Mouse (Mus musculus) MEL (cell line): ENCODE data around the gene Fam83d. TPM values are rescaled to one million over a fixed set of nuclear protein-coding genes. Genes with fewer than 3 reads are reported as not detected.

Experiments used
- DNase-seq: peaks from one replicate; pipeline ENCODE4 v3.0.0; 2011; ENCODE audit warnings: low read depth, low spot score
- H3K27ac ChIP-seq: 2 replicates; pipeline ENCODE4 v1.5.1; 2012; ENCODE audit warnings: low read depth, mild to moderate bottlenecking, control low read depth, low read length, moderate library complexity; ENCODE audit not compliant: control insufficient read depth
- H3K27me3 ChIP-seq, 2 experiments: fragments of 150-350 bp in 1 of 2; sonication (generic) in 1 of 2; 2 replicates each; pipeline ENCODE4 v1.6.1; 2012; ENCODE audit warnings: low read length in 2 of 2, mild to moderate bottlenecking in 2 of 2, improper control_type of control experiment in 1 of 2, moderate library complexity in 1 of 2; ENCODE audit not compliant: insufficient read depth in 2 of 2, control insufficient read depth in 1 of 2
- H3K36me3 ChIP-seq, 2 experiments: 2 replicates each; pipeline ENCODE4 v1.6.1; 2012 to 2014; ENCODE audit warnings: low read length in 2 of 2, improper control_type of control experiment in 1 of 2, inconsistent platforms in 1 of 2, mild to moderate bottlenecking in 1 of 2; ENCODE audit not compliant: insufficient read depth in 2 of 2, control insufficient read depth in 1 of 2
- H3K4me1 ChIP-seq, 2 experiments: fragments of 150-350 bp in 1 of 2; sonication (generic) in 1 of 2; 2 replicates each; pipeline ENCODE4 v1.6.1; 2012; ENCODE audit warnings: low read length in 2 of 2, improper control_type of control experiment in 1 of 2, mild to moderate bottlenecking in 1 of 2; ENCODE audit not compliant: insufficient read depth in 2 of 2, control insufficient read depth in 1 of 2
- H3K4me3 ChIP-seq, 2 experiments: fragments of 150-350 bp in 1 of 2; sonication (generic) in 1 of 2; 2 replicates each; pipeline ENCODE4 v1.5.1; 2012; ENCODE audit warnings: low read depth in 2 of 2, low read length in 2 of 2, mild to moderate bottlenecking in 2 of 2, moderate library complexity in 2 of 2, control low read depth in 1 of 2, improper control_type of control experiment in 1 of 2; ENCODE audit not compliant: control insufficient read depth in 1 of 2, insufficient read depth in 1 of 2
- H3K79me2 ChIP-seq: 2 replicates; pipeline ENCODE4 v1.6.1; 2012; ENCODE audit warnings: mild to moderate bottlenecking, low read length, moderate library complexity; ENCODE audit not compliant: control insufficient read depth, poor library complexity, insufficient read depth
- H3K9ac ChIP-seq: 2 replicates; pipeline ENCODE4 v1.6.1; 2012; ENCODE audit warnings: low read depth, mild to moderate bottlenecking, control low read depth, low read length, moderate library complexity; ENCODE audit not compliant: control insufficient read depth, poor library complexity, severe bottlenecking
- H3K9me3 ChIP-seq: fragments of 150-350 bp; sonication (generic); replicated peaks from 2 replicates; pipeline ENCODE4 v1.6.1; 2012; ENCODE audit warnings: mild to moderate bottlenecking, low read length, improper control_type of control experiment, moderate library complexity; ENCODE audit not compliant: insufficient read depth
- CTCF ChIP-seq, 3 experiments: IDR thresholded peaks in 2 of 3; conservative IDR thresholded peaks in 1 of 3; 2 replicates each; pipeline ENCODE4 v1.5.1; 2011 to 2012; ENCODE audit warnings: low read length in 3 of 3, low read depth in 2 of 3, mild to moderate bottlenecking in 2 of 3, improper control_type of control experiment in 1 of 3, inconsistent platforms in 1 of 3, mixed read lengths in 1 of 3, moderate library complexity in 1 of 3; ENCODE audit not compliant: control insufficient read depth in 1 of 3, insufficient read depth in 1 of 3, poor library complexity in 1 of 3, severe bottlenecking in 1 of 3
- E2F4 ChIP-seq: IDR thresholded peaks from 2 replicates; pipeline ENCODE4 v1.6.1; 2011; ENCODE audit warnings: low read depth, low read length, improper control_type of control experiment, borderline replicate concordance
- ELF1 ChIP-seq: IDR thresholded peaks from 2 replicates; pipeline ENCODE4 v1.6.1; 2014; ENCODE audit warnings: low read depth, mild to moderate bottlenecking, inconsistent platforms, low read length, improper control_type of control experiment, moderate library complexity
- HCFC1 ChIP-seq: IDR thresholded peaks from 2 replicates; pipeline ENCODE4 v1.6.1; 2012; ENCODE audit warnings: low read depth, mild to moderate bottlenecking, inconsistent platforms, low read length, improper control_type of control experiment, moderate library complexity
- JUND ChIP-seq: IDR thresholded peaks from 2 replicates; pipeline ENCODE4 v1.6.1; 2011; ENCODE audit warnings: low read depth, mild to moderate bottlenecking, improper control_type of control experiment, low read length
- MAZ ChIP-seq: IDR thresholded peaks from 2 replicates; pipeline ENCODE4 v1.6.1; 2012; ENCODE audit warnings: low read depth, mild to moderate bottlenecking, inconsistent platforms, low read length, improper control_type of control experiment
- MEF2A ChIP-seq: IDR thresholded peaks from 2 replicates; pipeline ENCODE4 v1.6.1; 2014; ENCODE audit warnings: low read depth, mild to moderate bottlenecking, inconsistent platforms, low read length, improper control_type of control experiment; ENCODE audit not compliant: poor library complexity, insufficient replicate concordance, severe bottlenecking; ENCODE audit errors: extremely low read depth
- MXI1 ChIP-seq: IDR thresholded peaks from 2 replicates; pipeline ENCODE4 v1.6.1; 2011; ENCODE audit warnings: mild to moderate bottlenecking, low read depth, low read length, improper control_type of control experiment
- MYC ChIP-seq: IDR thresholded peaks from 2 replicates; pipeline ENCODE4 v1.6.1; 2011; ENCODE audit warnings: low read depth, mild to moderate bottlenecking, low read length, improper control_type of control experiment, moderate library complexity
- POLR2A ChIP-seq, 2 experiments: IDR thresholded peaks; 2 replicates each; pipeline ENCODE4 v1.6.1; 2011 to 2012; ENCODE audit warnings: low read length in 2 of 2, mild to moderate bottlenecking in 2 of 2, control low read depth in 1 of 2, improper control_type of control experiment in 1 of 2, low read depth in 1 of 2, moderate library complexity in 1 of 2; ENCODE audit not compliant: control insufficient read depth in 1 of 2, insufficient read depth in 1 of 2, poor library complexity in 1 of 2
- POLR2AphosphoS2 ChIP-seq: IDR thresholded peaks from 2 replicates; pipeline ENCODE4 v1.6.1; 2011; ENCODE audit warnings: low read length, improper control_type of control experiment
- POLR2AphosphoS5 ChIP-seq: IDR thresholded peaks from 2 replicates; pipeline ENCODE4 v1.6.1; 2012; ENCODE audit warnings: low read depth, borderline replicate concordance, mild to moderate bottlenecking, inconsistent platforms, low read length, moderate library complexity, mixed read lengths
- RAD21 ChIP-seq: IDR thresholded peaks from 2 replicates; pipeline ENCODE4 v1.6.1; 2011; ENCODE audit warnings: mild to moderate bottlenecking, low read depth, low read length, improper control_type of control experiment
- RCOR1 ChIP-seq: IDR thresholded peaks from 2 replicates; pipeline ENCODE4 v1.6.1; 2012; ENCODE audit warnings: low read depth, mild to moderate bottlenecking, inconsistent platforms, low read length, improper control_type of control experiment
- SMC3 ChIP-seq: IDR thresholded peaks from 2 replicates; pipeline ENCODE4 v1.6.1; 2011; ENCODE audit warnings: low read depth, low read length, improper control_type of control experiment
- TAL1 ChIP-seq: IDR thresholded peaks from 2 replicates; pipeline ENCODE4 v1.6.1; 2012; ENCODE audit warnings: mild to moderate bottlenecking, inconsistent platforms, low read length, moderate library complexity, mixed read lengths
- TBP ChIP-seq: IDR thresholded peaks from 2 replicates; pipeline ENCODE4 v1.8.0; 2011; ENCODE audit warnings: low read depth, low read length, improper control_type of control experiment
- TCF12 ChIP-seq: IDR thresholded peaks from 2 replicates; pipeline ENCODE4 v1.6.1; 2014; ENCODE audit warnings: low read depth, mild to moderate bottlenecking, inconsistent platforms, low read length, improper control_type of control experiment, moderate library complexity
- USF2 ChIP-seq, 2 experiments: IDR thresholded peaks; 2 replicates each; pipeline ENCODE4 v1.6.1; 2011 to 2012; ENCODE audit warnings: improper control_type of control experiment in 2 of 2, low read length in 2 of 2, borderline replicate concordance in 1 of 2, inconsistent platforms in 1 of 2, low read depth in 1 of 2, mild to moderate bottlenecking in 1 of 2; ENCODE audit not compliant: insufficient read depth in 1 of 2
- ZC3H11A ChIP-seq: IDR thresholded peaks from 2 replicates; pipeline ENCODE4 v1.6.1; 2012; ENCODE audit warnings: low read depth, mild to moderate bottlenecking, inconsistent platforms, low read length, improper control_type of control experiment
- ZKSCAN1 ChIP-seq: IDR thresholded peaks from 2 replicates; pipeline ENCODE4 v1.6.1; 2012; ENCODE audit warnings: low read depth, mild to moderate bottlenecking, inconsistent platforms, low read length, improper control_type of control experiment, moderate library complexity
- ZNF384 ChIP-seq: IDR thresholded peaks from 2 replicates; pipeline ENCODE4 v1.6.1; 2012; ENCODE audit warnings: low read depth, mild to moderate bottlenecking, inconsistent platforms, low read length, improper control_type of control experiment
- polyA plus RNA-seq, 2 experiments: library from polyadenylated mRNA; stranded (reverse) in 1 of 2; unstranded in 1 of 2; fragments of >175 nt in 1 of 2; fragments of >200 nt in 1 of 2; gene quantifications; 2 replicates each; pipeline versions ENCODE4 v1.2.1 to v1.2.4; 2012; ENCODE audit warnings: low replicate concordance in 2 of 2, low read depth in 1 of 2; ENCODE audit not compliant: insufficient read length in 2 of 2, insufficient read depth in 1 of 2, missing spikeins in 1 of 2
- total RNA-seq: library from RNA; depleted of rRNA; stranded (reverse); fragments of 300-350 nt; gene quantifications from 2 replicates; pipeline ENCODE4 v1.2.3, GENCODE M21; 2012

Fam83d gene
- total and polyA plus RNA-seq, 3 experiments, result 2.6 to 5.2 TPM; not detected in 1

DNA sequence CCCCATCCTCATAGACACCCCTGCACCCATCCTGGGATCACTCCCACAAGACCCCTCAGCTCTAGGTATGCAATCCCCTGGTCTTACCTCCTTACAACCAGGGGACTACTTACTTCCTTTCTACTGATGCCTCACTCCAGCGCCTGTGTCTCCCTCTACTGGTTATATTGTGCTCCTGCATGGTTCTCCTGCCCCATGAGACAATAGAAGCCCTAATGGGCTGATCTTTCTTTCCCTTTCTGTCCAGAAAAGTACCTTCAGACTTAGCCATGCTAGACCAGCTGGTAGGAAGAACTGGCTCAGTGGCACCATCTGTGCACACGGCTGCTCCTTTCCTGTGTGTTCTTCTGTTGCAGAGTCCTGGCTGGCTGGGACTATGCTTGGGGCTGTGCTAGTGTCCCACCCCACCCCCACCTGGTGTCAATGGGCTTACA is 22.8 kb upstream of the Fam83d start:
- no peaks in the 10 kb centered on the region for H3K4me1 ChIP-seq

DNA sequence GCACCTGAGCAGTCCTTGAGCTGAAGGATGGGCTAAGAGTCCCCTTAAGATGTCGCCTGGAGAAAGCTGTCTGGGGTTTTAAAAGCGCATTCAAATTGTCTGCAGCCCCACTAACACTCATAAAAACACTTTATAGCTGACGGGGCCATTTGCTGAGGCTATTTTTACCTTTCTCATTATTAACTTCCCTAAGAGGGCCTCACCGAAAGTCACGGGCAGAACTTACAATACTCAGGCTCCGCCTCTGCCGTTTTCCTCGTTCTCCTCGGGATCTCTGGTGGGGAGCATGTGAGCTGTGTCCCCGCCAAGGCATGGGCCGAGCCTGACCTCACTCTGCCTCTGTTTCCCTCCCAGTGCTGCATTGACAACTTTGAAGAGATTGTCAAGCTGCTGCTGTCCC is 21.7 kb upstream of the Fam83d start:
- Histone ChIP-seq H3K36me3 (no peaks in the 10 kb centered on the region), H3K9me3 (no peaks in the 10 kb centered on the region), H3K27ac (no peak overlapping the region), H3K9ac (no peak overlapping the region), H3K4me1 (no peaks in the 10 kb centered on the region), H3K79me2 (no peaks in the 10 kb centered on the region), H3K4me3 (no peak overlapping the region), H3K27me3 (peaks cover 0 to 3% of the 10 kb centered on the region in 2 experiments; a peak in 1 of 4 replicates)
- no peak for DNase-seq
- TF ChIP-seq TCF12, result no peak
- TF ChIP-seq CTCF (IDR thresholded peaks at IDR 0.05 in 2 of 3, conservative IDR thresholded peaks at IDR 0.05 in 1 of 3; ENCODE audit: control insufficient read depth in 1 of 3, insufficient read depth in 1 of 3, low read depth in 2 of 3, low read length in 3 of 3, poor library complexity in 1 of 3, severe bottlenecking in 1 of 3), result no peak
- no peak for TF ChIP-seq POLR2A (IDR thresholded peaks at IDR 0.05; ENCODE audit: control insufficient read depth in 1 of 2, insufficient read depth in 1 of 2, low read depth in 1 of 2, low read length in 2 of 2, poor library complexity in 1 of 2)
- no peak for TF ChIP-seq ZKSCAN1
- TF ChIP-seq RAD21, result no peak
- no peak for TF ChIP-seq JUND
- no peak for TF ChIP-seq MXI1
- no peak for TF ChIP-seq TBP
- no peak for TF ChIP-seq ZC3H11A
- TF ChIP-seq POLR2AphosphoS5, result no peak
- TF ChIP-seq RCOR1, result no peak
- no peak for TF ChIP-seq HCFC1
- TF ChIP-seq POLR2AphosphoS2, result no peak
- no peak for TF ChIP-seq ZNF384
- no peak for TF ChIP-seq E2F4
- no peak for TF ChIP-seq ELF1
- no peak for TF ChIP-seq MEF2A
- TF ChIP-seq MYC, result no peak
- TF ChIP-seq MAZ, result no peak
- no peak for TF ChIP-seq USF2 (IDR thresholded peaks at IDR 0.05; ENCODE audit: borderline replicate concordance in 1 of 2, insufficient read depth in 1 of 2, low read depth in 1 of 2, low read length in 2 of 2)

More for the DNA sequence above, 22.8 kb upstream of the Fam83d start:
- no peaks in the 10 kb centered on the region for H3K79me2 ChIP-seq
- DNase-seq, result peak; percentile 49
- no peak overlapping the region for H3K4me3 ChIP-seq
- no peak overlapping the region for H3K27ac ChIP-seq
- TF ChIP-seq CTCF (IDR thresholded peaks at IDR 0.05 in 2 of 3, conservative IDR thresholded peaks at IDR 0.05 in 1 of 3; ENCODE audit: control insufficient read depth in 1 of 3, insufficient read depth in 1 of 3, low read depth in 2 of 3, low read length in 3 of 3, poor library complexity in 1 of 3, severe bottlenecking in 1 of 3), result peak; percentile 37 to 65 (median 54)
- no peak for TF ChIP-seq TAL1
- TF ChIP-seq SMC3, result peak; percentile 26; the same call in 1 of the 2 replicates
- TF ChIP-seq RAD21, result peak; percentile 27
- H3K9me3 ChIP-seq, result no peaks in the 10 kb centered on the region
- 0 out of 4 replicates have a peak, but pooled peaks cover 0 to 1% of the 10 kb centered on the region in 2 experiments for H3K27me3 ChIP-seq
- H3K9ac ChIP-seq, result no peak overlapping the region
- H3K36me3 ChIP-seq, result no peaks in the 10 kb centered on the region
